Mouse (Mus musculus) urinary bladder, adult 2 months (tissue): ENCODE results near the gene Tmem203. TPM values are rescaled to one million over a fixed set of nuclear protein-coding genes. Genes with fewer than 3 reads are reported as not detected.
"Not testable (repeated sequence)": the region's sequence is repeated elsewhere in the genome, so short reads cannot be mapped to it uniquely, and the experiment has no call there.

Experiments
- DNase-seq: peaks from one replicate; pipeline ENCODE4 v3.0.0; 2022; ENCODE audit warnings: low spot score
- polyA plus RNA-seq: library from polyadenylated mRNA; depleted of rRNA; stranded (reverse); fragments of >200 nt; gene quantifications from 2 replicates; pipeline ENCODE4 v1.2.3, GENCODE M21; 2012

Gene Tmem203
- polyA plus RNA-seq, 1 experiment, result 34.2 TPM

DNA sequence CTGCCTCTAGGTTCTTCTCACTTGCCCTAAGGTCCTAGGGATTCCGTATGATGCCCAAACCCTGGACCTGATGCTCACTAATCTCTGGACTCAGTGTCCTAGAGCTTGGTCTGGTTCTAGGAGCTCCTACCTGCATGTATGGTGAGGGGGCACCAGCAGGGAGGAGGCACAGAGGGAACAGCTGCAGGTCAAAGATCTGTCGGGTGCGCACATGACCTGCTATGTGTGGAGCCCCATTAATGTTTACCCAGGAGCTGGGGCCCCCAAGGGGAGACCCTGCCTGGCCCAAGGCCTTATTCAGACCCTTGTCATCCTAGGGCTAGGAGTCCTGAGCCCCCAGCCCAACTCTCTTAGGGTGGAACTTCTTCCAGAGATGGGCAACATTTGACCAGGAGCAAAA, 21.2 kb upstream of the Tmem203 start, which contains the start of gene Slc34a3:
Slc34a3 (minus strand) TSS at position 315 of the 400 bp plus-strand sequence.
- DNase-seq, result no peak

- DNase-seq, result no peak
Measured at GRCm38 (mm10) chr2:25234551-25235220, 20.6 kb upstream of the Tmem203 start.

GRCm38 (mm10) chr2:25236614-25237013, 18.6 kb upstream of the Tmem203 start, which contains the start of gene Rnf224:
Rnf224 (minus strand) TSS chr2:25236787.
- no peak for DNase-seq

DNA sequence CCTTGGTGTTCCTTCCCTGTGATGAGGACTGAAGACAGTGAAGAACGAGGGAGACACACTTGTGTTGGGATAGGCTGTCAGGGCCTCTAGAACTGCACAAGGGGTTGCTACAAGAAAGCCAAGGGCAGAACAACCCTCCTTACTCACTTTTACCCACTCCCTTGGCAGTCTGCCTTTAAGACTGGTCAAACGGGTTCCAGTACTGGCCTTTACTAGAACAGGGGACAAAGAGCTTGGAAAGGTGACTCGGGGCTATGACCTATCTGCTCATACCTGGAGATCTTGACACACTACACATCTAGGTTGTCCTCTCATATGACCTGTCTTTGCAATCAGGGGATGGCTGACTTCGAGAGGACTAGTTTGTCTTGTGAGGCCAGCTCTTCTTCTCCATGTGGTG, 17.7 kb upstream of the Tmem203 start:
- DNase-seq, result no peak

DNA sequence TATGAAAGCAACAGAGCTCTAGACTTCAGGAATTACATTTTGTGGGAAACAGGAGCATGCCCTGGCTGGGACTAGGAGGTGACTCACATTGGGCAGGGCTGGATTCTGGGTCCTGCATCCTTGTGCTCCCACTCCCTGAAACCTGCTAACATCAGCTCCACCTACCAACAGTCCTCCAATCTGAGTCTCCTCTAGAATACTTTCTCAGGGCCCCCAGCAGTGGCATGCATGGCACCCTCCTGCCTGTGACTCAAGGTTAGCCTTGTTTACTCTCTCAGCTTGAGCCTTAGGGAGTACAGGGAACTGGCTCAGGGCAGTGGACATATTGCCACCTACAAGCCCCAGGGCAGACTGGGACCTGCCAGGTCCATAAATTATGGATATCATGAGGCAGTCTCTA, 17.1 kb upstream of the Tmem203 start:
- DNase-seq, result no peak

DNA sequence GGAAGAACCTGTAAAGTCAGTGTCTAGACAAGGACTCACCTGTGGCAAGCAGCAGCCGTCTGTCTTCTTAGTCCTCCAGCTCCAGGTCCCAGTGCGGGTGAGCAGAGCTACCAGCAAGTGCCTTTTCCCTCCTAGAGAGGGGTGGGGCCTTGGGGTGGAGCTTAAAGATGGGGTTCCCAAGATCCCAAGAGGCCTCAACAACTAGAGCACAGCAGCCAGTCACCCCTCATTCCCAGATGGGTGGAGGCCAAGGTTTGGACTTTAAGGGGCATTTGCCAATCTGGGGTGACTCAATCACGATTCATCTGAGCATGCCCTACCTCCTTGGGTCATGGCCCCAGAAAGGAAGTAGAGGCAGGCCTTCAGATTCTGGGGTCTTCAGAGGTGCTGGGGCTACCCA, 15.5 kb upstream of the Tmem203 start:
- DNase-seq, result no peak

GRCm38 (mm10) chr2:25240310-25240709, 14.9 kb upstream of the Tmem203 start:
- no peak for DNase-seq

DNA sequence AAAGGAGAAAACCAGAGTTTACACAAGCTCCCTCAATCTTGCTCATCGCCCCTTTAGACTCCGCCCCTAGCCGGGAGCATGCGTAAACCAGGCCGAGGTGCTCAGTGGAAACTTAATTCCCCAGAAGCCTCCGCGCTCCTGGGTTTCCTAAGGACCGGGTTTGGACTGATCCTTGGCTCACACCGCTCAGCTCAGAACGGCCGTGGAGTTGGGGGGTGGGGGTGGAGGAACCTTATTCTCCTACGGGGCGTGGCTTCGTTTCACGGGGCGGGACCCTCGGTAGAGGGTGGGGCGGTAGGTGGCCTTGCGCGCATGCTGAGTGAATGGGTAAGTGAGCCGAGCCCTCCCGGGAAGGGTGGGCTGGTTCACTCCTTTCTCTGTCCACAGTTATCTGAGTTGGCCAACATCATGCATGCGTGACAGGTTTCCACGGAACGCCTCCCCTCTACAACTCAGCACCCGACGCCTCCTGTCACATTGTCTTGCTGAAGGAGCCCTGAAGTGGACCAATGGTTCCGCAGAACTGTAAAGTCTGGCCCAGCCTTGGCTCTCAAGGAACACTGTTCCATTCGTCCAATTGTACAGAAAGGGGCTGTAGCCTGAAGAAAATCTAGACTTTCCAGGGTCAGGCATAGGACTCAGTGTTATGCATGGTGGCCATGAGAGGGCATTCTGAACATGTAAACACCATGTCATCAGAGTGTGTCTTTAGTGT, 14.4 kb upstream of the Tmem203 start:
- no peak for DNase-seq

- no peak for DNase-seq
Measured at GRCm38 (mm10) chr2:25241438-25241775, 13.8 kb upstream of the Tmem203 start.

DNA sequence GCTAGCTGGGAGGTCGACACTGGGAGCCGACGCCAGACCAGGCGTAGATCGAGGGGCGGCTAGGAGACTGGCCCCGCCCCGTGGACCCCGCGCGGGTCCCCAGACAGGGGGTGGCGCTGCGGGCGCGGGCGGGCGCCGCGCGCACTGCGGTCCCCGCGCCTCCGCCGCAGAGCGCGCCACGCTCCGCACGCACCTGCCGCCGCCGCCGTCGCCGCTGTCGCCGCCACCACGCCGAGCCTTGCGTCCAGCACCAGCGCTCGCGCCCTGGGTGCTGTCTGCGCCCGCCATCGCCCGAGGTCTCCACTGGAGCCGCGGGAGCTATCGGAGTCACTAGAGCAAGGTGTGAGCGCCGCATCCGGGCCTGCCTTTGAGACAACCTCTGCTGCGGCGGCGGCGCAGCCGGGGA, 13.1 kb upstream of the Tmem203 start, which contains the start of the genes Rnf208 and Cysrt1:
Rnf208 (plus strand) TSS at position 155 of the 406 bp plus-strand sequence.
Cysrt1 (minus strand) TSS at position 352 of the 406 bp plus-strand sequence.
- no peak for DNase-seq

- DNase-seq, result no peak
Measured at GRCm38 (mm10) chr2:25243342-25243741, 11.9 kb upstream of the Tmem203 start.

DNA sequence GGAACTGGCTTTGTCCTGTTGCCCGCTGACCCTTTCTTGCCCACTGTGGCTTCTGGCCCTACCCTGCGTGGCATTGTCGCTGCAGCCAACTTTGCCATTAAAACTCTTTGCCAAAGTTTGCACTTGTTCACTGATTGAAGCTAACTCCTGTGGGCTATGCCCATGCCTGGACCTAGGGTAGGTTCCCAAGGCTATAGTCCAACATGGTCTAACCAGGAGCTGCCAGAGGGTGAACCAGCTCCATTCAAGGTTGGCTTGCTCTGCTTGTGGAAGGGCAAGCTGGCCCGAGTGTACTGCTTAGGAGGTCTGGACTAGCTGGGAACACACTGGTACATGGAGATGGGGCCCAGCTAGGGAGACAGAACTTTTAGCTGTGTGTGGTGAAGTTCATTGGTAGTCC, 11.1 kb upstream of the Tmem203 start:
- DNase-seq, result no peak

- no peak for DNase-seq
Measured at GRCm38 (mm10) chr2:25246183-25247072, 8.8 kb upstream of the Tmem203 start, which contains the start of gene AL732309.1. AL732309.1 (minus strand) TSS chr2:25246863.

DNA sequence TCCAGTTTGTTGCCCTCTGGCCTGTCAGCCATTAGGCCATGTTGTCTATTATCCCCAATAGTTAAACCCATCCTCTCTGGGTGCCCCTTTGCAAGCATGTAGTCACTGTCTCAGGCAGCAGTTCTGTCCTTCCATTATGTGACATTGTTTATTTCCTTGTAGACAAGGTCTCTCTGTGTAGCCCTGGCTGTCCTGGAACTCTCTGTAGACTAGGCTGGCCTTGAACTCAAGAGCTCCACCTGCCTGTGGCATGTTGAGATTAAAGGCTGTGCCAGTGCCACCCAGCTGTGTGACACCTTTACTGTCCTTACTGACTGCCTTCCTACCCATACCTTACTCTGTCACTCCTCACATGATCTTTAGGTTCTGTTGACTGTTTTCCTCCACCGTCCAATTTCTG, 2.9 kb upstream of the Tmem203 start:
- DNase-seq, result no peak

GRCm38 (mm10) chr2:25256443-25257109, 1.3 kb downstream of the Tmem203 start:
- DNase-seq, result not testable (repeated sequence)

GRCm38 (mm10) chr2:25257250-25257649, 2.0 kb downstream of the Tmem203 start:
- not testable (repeated sequence) for DNase-seq

DNA sequence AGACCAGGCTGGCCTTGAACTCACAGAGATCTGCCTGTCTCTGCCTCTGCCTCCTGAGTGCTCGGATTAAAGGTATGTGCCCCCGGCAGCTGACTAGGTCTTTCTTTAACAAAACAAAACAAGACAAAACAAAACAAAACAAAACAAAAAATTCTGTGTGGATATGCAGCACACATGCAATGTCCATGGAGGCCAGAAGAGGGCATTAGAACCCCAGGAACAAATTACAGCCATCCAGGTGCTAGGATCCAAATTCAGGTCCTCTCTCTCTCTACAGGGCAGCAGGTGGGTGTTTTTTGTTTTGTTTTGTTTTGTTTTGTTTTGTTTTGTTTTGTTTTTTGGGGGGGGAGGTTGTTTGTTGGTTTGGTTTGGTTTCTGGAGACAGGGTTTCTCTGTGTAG, 3.6 kb downstream of the Tmem203 start:
- no peak for DNase-seq

DNA sequence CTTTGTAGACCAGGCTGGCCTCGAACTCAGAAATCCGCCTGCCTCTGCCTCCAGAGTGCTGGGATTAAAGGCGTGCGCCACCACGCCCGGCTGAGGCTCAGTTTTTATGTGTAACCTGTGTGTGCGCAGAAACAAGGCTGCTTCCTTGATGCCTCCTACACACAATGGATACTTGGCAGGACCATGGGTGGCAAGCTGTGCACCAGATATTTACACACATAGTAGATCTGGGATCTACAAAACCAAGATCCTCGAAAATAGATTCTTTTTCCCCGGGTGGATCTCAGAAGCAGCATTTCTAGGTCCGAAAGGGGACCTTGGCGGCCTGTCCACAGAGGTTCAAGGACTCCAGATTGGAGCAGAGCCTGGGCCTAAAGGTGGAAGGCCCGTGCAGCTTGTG, 6.6 kb downstream of the Tmem203 start:
- DNase-seq, result no peak

- DNase-seq, result peak; percentile 82
Measured at GRCm38 (mm10) chr2:25262291-25262767, 7.1 kb downstream of the Tmem203 start, which contains the start of gene Tprn. Tprn (plus strand) TSS chr2:25262618.

- peak; percentile 36 for DNase-seq
Measured at GRCm38 (mm10) chr2:25262795-25263622, 7.8 kb downstream of the Tmem203 start.
